ENCODE assay signal across 20 mouse cellular contexts in genomic region chr5:54235226-54235625, GRCm38 (mm10).
DNase-seq lines count a peak whose midpoint lies in the region; ATAC-seq and TF ChIP-seq lines count a peak whose summit lies in the region.
"Had no signal": no experiment of that assay in that cellular context is flagged by ENCODE, and none has a peak within 500 bp of the region (broad histone marks: within the 10 kb centered on the region; RNA-seq: fewer than 3 reads in every experiment).

No protein-coding gene starts in this region.

- TF ChIP-seq CTCF in cerebellum, adult 2 months (IDR thresholded peaks at IDR 0.05; ENCODE audit: borderline replicate concordance, insufficient read depth, low read depth, low read length) = no peak

- no peak for TF ChIP-seq POLR2A in cerebellum, adult 2 months (IDR thresholded peaks at IDR 0.05; ENCODE audit: borderline replicate concordance, insufficient read depth, low read length)

- no peak overlapping the region for H3K4me2 ChIP-seq in forebrain, embryonic 16.5 days (ENCODE audit: low read length)
- H3K4me2 ChIP-seq: embryonic facial prominence, embryonic 13.5 days; heart, embryonic 11.5 days; liver, embryonic 11.5 days; midbrain, embryonic 12.5 days; neural tube, embryonic 13.5 days had no signal

- no peaks in the 10 kb centered on the region for H3K27me3 ChIP-seq in forebrain, embryonic 16.5 days (replicated peaks; ENCODE audit: control insufficient read depth, insufficient read depth, low read length)
- no peaks in the 10 kb centered on the region for H3K27me3 ChIP-seq in forebrain, embryonic 10.5 days (ENCODE audit: poor library complexity, severe bottlenecking)
- H3K27me3 ChIP-seq in cerebellum, adult 2 months (ENCODE audit: control insufficient read depth, insufficient read depth, low read length) = no peaks in the 10 kb centered on the region
- H3K27me3 ChIP-seq: embryonic facial prominence, embryonic 13.5 days; midbrain, embryonic 12.5 days; neural tube, embryonic 13.5 days had no signal

- no peak overlapping the region for H3K9ac ChIP-seq in forebrain, embryonic 16.5 days (replicated peaks; ENCODE audit: low read depth, low read length)
- H3K9ac ChIP-seq: embryonic facial prominence, embryonic 13.5 days; midbrain, embryonic 12.5 days; neural tube, embryonic 13.5 days had no signal

- H3K9me3 ChIP-seq in forebrain, embryonic 16.5 days (ENCODE audit: control insufficient read depth, low read length) = no peaks in the 10 kb centered on the region
- H3K9me3 ChIP-seq in forebrain, embryonic 10.5 days = no peaks in the 10 kb centered on the region
- H3K9me3 ChIP-seq: embryonic facial prominence, embryonic 13.5 days; midbrain, embryonic 12.5 days; neural tube, embryonic 13.5 days had no signal

- WGBS in forebrain, embryonic 16.5 days = 37% methylated on average over 6 of the region's 6 CpGs
- 51% methylated on average over 6 of the region's 6 CpGs for WGBS in forebrain, embryonic 10.5 days
- 38% methylated on average over 6 of the region's 6 CpGs for WGBS in cerebellum, adult 2 months

- no peaks in the 10 kb centered on the region for H3K4me1 ChIP-seq in forebrain, embryonic 16.5 days (replicated peaks; ENCODE audit: control insufficient read depth, insufficient read depth, low read length)
- no peaks in the 10 kb centered on the region for H3K4me1 ChIP-seq in forebrain, embryonic 10.5 days
- no peaks in the 10 kb centered on the region for H3K4me1 ChIP-seq in cerebellum, adult 2 months (ENCODE audit: control insufficient read depth, insufficient read depth, low read length)
- H3K4me1 ChIP-seq: embryonic facial prominence, embryonic 13.5 days; midbrain, embryonic 12.5 days had no signal

- H3K27ac ChIP-seq in forebrain, embryonic 16.5 days (ENCODE audit: low read length) = no peak overlapping the region
- no peak overlapping the region for H3K27ac ChIP-seq in forebrain, embryonic 10.5 days
- no peak overlapping the region for H3K27ac ChIP-seq in cerebellum, adult 2 months (ENCODE audit: insufficient read depth, low read length)
- H3K27ac ChIP-seq: embryonic facial prominence, embryonic 13.5 days; gastrocnemius, adult 2 months; midbrain, embryonic 12.5 days; neural tube, embryonic 13.5 days had no signal

- DNase-seq in forebrain, embryonic 10.5 days (ENCODE audit: extremely low spot score, low spot score) = no peak
- DNase-seq in brain, adult 2 months (ENCODE audit: low read depth, low spot score) = peak; percentile 95
- peak; percentile 36 to 56 for DNase-seq in frontal cortex, postnatal 14 days (ENCODE audit: low spot score in 2 of 2)
- DNase-seq in left cerebral cortex, adult 8-10 months (ENCODE audit: low spot score in 2 of 2) = peak; percentile 18 to 91
- no peak for DNase-seq in lung, postnatal 36 days
- DNase-seq in cerebellum, adult 2 months = no peak
- DNase-seq in neural tube, embryonic 10.5 days (ENCODE audit: extremely low spot score, low spot score) = no peak
- DNase-seq: adrenal gland, postnatal 14 days; B cell, adult 2 months; cerebellum, adult 18-20 months; gastrocnemius, adult 2 months; heart, postnatal 4 days; kidney, postnatal 4 days had no signal

- H3K4me3 ChIP-seq in forebrain, embryonic 16.5 days (replicated peaks; ENCODE audit: low read length) = no peak overlapping the region
- no peak overlapping the region for H3K4me3 ChIP-seq in forebrain, embryonic 10.5 days
- H3K4me3 ChIP-seq in cerebellum, adult 2 months (replicated peaks; ENCODE audit: insufficient read depth, low read depth, low read length) = no peak overlapping the region
- H3K4me3 ChIP-seq: embryonic facial prominence, embryonic 13.5 days; gastrocnemius, adult 2 months; midbrain, embryonic 12.5 days; neural tube, embryonic 13.5 days had no signal

- peak; percentile 61; the same call in 1 of the 2 replicates for ATAC-seq in forebrain, embryonic 16.5 days
- ATAC-seq: intestine, postnatal 0 days had no signal

- H3K36me3 ChIP-seq in forebrain, embryonic 16.5 days (ENCODE audit: control insufficient read depth, insufficient read depth) = no peaks in the 10 kb centered on the region
- H3K36me3 ChIP-seq in forebrain, embryonic 10.5 days (replicated peaks) = no peaks in the 10 kb centered on the region
- H3K36me3 ChIP-seq: embryonic facial prominence, embryonic 13.5 days; midbrain, embryonic 12.5 days; neural tube, embryonic 13.5 days had no signal

Comparison
In these comparisons a context has a peak if more than half of its experiments do, and no peak if none do; other contexts are left out.
1. DNase-seq: peak in brain, adult 2 months (single experiment), frontal cortex, postnatal 14 days (2 of 2) and left cerebral cortex, adult 8-10 months (2 of 2); none in forebrain, embryonic 10.5 days (single experiment), lung, postnatal 36 days (single experiment), cerebellum, adult 2 months (0 of 2) and neural tube, embryonic 10.5 days (single experiment).